Mouse (Mus musculus) spleen, adult 10 weeks (tissue): ENCODE measurements around the gene Fam227a. TPM values are rescaled to one million over a fixed set of nuclear protein-coding genes. Genes with fewer than 3 reads are reported as not detected.

Source experiments
- polyA plus RNA-seq: library from polyadenylated mRNA; stranded (reverse); fragments of 350-450 nt; fragmentation: Illumina TruSeq; extraction: RNeasy Lipid Tissue Mini Kit (QIAGEN cat#74804); gene quantifications from one replicate; pipeline ENCODE4 v1.2.3, GENCODE M21; 2015; ENCODE audit warnings: low replicate concordance; ENCODE audit not compliant: insufficient read depth

Gene Fam227a
- 1.9 TPM for polyA plus RNA-seq

GRCm38 (mm10) chr15:79658531-79659375 lies at the start of gene Fam227a, which contains the start of gene Cby1:
Gene Fam227a, minus strand, starts transcription at chr15:79658956.
Gene Cby1, plus strand, starts transcription at chr15:79659199.

DNA sequence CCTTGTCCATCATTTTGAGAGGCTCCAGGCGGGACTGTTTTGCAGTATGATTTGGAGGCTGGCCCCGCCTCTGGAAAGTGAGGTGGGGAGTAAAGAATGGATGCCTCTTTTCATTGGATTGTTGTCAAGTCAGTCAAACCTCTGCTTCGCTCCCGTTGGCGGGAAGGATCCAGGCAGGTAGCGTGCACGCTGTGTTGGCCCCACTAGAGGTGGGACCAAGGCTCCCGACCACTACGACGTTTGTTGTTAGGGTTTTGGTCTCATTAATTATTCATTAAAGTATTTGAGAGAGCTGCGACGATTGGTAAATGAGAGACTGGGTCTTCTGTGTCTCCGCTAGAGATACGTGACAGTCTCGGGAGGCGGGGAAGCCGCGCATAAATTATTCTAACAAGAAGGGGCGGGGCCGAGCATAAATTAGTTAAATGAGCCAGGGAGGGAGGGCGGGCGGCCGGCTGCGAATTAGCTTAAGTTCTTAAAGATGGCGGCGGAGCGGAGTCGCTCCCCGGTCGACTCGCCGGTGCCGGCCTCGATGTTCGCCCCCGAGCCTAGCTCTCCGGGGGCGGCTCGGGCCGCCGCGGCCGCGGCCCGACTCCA lies 31.8 kb upstream of the Fam227a start, which contains the start of gene Gtpbp1:
TSS of gene Gtpbp1 (plus strand) at position 420 of the 597 bp plus-strand sequence.

GRCm38 (mm10) chr15:79687646-79688267 lies 29.0 kb upstream of the Fam227a start, which contains the start of gene Josd1:
Gene Josd1, minus strand, starts transcription at chr15:79687919.

GRCm38 (mm10) chr15:79670249-79670971 lies 11.7 kb upstream of the Fam227a start, which contains the start of gene Tomm22:
Gene Tomm22, plus strand, starts transcription at chr15:79670861.

DNA sequence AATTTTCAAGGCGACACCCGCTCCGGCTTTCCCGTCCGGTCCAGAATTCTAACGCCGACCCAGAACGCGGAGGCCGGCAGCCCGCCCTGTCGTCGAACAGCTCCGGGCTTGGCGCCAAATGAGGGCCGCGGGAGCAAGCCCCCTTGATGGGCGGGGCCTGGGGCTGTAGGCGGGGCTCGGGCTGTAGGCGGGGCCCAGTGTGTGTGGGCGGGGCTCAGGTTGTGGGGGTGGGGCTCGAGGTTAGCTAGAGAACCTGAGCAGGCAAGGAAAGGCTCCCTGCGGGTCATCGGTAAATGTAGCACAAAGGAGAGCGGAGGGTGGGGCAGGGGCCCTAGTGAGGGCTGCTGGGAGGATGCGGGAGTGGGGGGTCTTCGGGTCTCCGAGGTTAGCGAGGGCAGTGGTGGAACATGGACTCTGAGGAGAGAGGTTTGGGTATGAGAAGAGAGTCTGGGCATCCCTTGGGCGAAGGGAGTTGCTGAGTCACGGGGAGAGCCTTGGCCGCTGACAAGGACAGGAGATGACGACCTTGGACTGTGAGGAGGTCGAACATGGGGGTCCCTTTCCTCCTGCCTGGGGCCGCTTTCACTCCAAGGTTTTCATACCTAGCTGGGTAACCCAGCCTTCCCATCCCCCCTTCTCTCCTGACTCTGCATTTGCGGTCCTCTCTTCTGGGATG lies 53.6 kb downstream of the Fam227a start, which contains the start of gene Dmc1:
TSS of gene Dmc1 (minus strand) at position 120 of the 676 bp plus-strand sequence.

Other genes starting within 250 kb of the Fam227a start
- 18.6 TPM for gene Csnk1e, start 203.4 kb downstream of the Fam227a start, polyA plus RNA-seq
- not detected for gene Kcnj4, start 153.7 kb downstream of the Fam227a start, polyA plus RNA-seq
- 2.1 TPM for gene Kdelr3, start 142.5 kb downstream of the Fam227a start, polyA plus RNA-seq
- gene Ddx17, start 112.2 kb downstream of the Fam227a start, polyA plus RNA-seq = 623 TPM
- gene Dmc1, start 53.8 kb downstream of the Fam227a start, polyA plus RNA-seq = 1.0 TPM
- gene Cby1, start 243 bp upstream of the Fam227a start, polyA plus RNA-seq = 5.9 TPM
- gene Tomm22, start 11.9 kb upstream of the Fam227a start, polyA plus RNA-seq = 210 TPM
- 20.9 TPM for gene Josd1, start 29.0 kb upstream of the Fam227a start, polyA plus RNA-seq
- 35.7 TPM for gene Gtpbp1, start 31.9 kb upstream of the Fam227a start, polyA plus RNA-seq
- 65.8 TPM for gene Sun2, start 83.6 kb upstream of the Fam227a start, polyA plus RNA-seq
- gene Dnal4, start 118.9 kb upstream of the Fam227a start, polyA plus RNA-seq = 4.7 TPM
- gene Nptxr, start 145.8 kb upstream of the Fam227a start, polyA plus RNA-seq = 1.9 TPM
- gene Npcd, start 175.3 kb upstream of the Fam227a start, polyA plus RNA-seq = not detected
- gene Cbx6, start 175.7 kb upstream of the Fam227a start, polyA plus RNA-seq = 12.9 TPM
- 616 TPM for gene Apobec3, start 232.7 kb upstream of the Fam227a start, polyA plus RNA-seq